Mouse (Mus musculus) mesoderm, embryonic 11.5 days (tissue): ENCODE measurements around the gene Wdr76.
A peak's percentile ranks its signal among the peaks of the same experiment; 100 is the strongest.
"Not testable (repeated sequence)": the region's sequence is repeated elsewhere in the genome, so short reads cannot be mapped to it uniquely, and the experiment has no call there.

Experiments
- DNase-seq: peaks from one replicate; pipeline ENCODE4 v3.0.0-alpha.2; 2012; ENCODE audit warnings: low read depth, low spot score

Wdr76 gene

DNA sequence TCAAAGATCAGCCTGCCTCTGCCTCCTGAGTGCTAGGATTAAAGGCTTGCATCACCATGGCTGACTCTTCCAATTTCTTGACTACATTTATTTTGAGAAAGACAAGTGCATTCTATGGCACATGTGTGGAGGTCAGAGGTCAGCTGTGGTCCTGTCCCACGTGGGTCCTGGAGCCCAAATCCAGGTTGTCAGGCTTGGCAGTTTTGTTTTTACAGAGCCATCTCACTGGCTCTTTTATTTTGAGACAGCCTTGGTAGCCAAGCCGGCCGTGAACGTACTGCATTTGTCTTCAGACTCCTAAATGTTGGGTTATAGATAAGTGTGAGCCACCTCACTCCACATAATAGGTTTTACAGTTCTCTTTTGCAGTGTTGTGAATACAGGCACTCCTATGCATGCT, 12.2 kb downstream of the Wdr76 start:
- DNase-seq: not testable (repeated sequence)

GRCm38 (mm10) chr2:121522006-121522405, 15.5 kb downstream of the Wdr76 start:
- DNase-seq: no peak

GRCm38 (mm10) chr2:121522830-121523229, 16.3 kb downstream of the Wdr76 start:
- DNase-seq: not testable (repeated sequence)

DNA sequence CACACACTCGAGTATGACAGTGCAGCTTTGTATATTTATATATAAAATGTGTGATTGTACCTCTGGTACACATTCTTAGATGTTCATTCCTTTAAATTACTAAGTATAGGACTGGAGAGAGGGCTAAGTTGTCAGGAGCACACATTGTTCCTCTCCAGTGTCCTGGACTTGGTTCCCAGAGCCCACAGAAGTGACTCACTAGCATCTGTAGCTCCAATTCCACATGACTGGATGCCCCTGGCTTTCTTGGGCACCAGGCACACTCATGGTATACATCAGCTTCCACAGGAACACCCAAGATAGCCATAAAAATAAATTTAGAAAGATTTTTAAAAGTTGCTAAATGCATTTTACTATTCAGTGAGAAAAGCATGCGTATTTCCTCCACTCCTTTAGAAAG, 18.5 kb downstream of the Wdr76 start:
- DNase-seq: no peak

- DNase-seq: no peak
These were observed 38.3 kb downstream of the Wdr76 start for GRCm38 (mm10) chr2:121544829-121545228.

GRCm38 (mm10) chr2:121549630-121550029, 43.1 kb downstream of the Wdr76 start:
- no peak for DNase-seq

DNA sequence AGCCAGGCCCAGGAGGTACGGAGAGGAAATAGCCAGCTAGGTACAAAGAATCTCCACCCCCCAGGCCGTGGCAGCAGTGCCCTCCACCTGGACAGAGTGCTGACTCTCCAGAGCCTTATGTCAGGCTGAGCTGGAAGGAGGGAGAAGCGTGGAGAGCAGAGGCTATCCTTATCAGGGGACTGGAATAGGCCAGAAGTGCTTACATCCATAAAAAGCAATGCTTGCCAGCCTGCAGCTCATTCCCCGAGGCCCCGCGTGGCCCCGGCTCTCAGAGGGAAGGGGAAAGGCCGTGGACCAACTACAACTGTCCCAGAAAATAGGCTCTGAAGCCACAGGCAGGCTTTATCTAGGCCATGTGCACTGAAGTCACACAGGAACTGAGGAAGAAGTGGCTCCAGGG, 44.7 kb downstream of the Wdr76 start:
- DNase-seq: no peak

DNA sequence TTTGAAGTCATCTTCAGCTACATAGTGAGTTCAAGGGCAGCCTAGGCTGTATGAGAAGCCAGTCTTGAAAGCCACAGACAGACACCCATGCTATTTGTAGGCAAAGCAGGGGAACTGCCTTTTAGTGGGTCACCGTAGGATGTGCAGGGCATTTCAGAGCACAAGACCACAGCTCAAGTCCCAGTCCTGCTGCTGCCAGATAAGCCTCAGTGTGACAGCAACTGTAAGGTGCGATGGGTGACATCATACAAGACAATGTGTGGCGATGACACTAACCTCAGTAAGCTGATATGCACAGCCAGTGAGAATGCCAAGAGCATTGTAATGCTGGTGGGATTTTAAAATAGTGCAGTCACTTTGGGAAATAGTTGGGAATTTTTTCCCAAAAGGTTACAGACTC, 56.6 kb downstream of the Wdr76 start:
- no peak for DNase-seq

DNA sequence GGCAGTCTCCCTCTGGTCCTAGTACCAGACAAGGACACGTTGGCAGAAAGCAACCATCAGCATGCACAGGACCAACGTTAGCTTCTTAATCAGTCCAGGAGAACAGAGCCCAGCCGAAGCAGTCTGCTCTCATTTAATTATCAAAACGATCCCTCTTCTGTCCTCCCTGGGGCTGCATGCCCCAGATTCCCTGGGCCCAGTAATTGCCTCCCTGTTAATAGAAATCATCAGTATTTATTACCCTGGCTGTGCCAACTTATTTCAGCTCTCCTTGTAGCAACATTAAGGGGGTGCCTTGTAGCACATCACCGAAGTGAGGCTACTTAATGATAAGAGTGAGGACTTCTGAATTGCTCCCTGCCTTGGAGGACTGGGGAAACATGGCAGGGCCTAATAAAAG, 59.4 kb downstream of the Wdr76 start:
- no peak for DNase-seq

DNA sequence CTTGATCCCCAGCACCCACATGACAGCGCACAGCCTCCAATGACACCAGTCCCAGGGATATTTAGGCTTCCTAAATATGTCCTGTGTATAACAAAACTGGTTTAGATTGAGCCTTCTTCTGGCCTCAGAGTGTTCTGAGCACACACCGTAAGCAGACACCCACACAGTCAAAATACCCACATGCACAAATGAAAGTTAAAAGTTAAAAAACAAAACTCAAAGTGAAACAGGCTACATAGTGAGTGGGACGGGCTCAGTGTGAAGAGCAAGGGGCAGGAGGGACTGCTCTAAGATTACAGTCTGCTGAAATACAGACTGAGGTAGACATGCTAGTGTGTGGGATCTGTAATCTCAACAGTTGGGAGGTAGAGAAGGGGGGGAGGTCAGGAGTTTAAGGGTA, 63.5 kb downstream of the Wdr76 start:
- no peak for DNase-seq

GRCm38 (mm10) chr2:121570999-121571655, 64.6 kb downstream of the Wdr76 start:
- no peak for DNase-seq

- DNase-seq: peak; percentile 80
These were observed 65.3 kb downstream of the Wdr76 start for GRCm38 (mm10) chr2:121571780-121572179.

- no peak for DNase-seq
These were observed 67.6 kb downstream of the Wdr76 start for GRCm38 (mm10) chr2:121574066-121574630.

DNA sequence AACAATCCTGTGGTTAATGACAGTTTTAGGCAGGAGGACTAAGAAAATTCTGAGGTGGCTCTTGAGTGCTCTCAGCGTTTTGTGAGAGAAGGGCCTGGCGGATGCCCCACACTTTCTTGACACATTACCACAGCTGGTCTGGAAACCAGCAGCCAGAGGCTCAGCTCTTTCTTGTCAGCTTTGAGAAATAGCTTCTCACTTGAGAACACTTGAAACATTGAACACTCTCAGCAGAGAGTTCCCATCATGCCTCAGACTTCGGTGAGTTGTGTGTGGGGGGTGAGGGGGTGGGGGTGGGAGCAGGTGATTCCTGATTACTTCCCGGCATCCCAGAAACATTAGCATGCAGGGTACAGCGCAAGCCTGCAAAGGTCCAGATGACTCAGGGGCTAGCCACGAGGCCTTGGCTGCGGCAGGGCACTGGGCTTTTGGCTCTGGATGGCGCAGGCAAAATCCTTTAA, 69.2 kb downstream of the Wdr76 start:
- DNase-seq: peak; percentile 54

DNA sequence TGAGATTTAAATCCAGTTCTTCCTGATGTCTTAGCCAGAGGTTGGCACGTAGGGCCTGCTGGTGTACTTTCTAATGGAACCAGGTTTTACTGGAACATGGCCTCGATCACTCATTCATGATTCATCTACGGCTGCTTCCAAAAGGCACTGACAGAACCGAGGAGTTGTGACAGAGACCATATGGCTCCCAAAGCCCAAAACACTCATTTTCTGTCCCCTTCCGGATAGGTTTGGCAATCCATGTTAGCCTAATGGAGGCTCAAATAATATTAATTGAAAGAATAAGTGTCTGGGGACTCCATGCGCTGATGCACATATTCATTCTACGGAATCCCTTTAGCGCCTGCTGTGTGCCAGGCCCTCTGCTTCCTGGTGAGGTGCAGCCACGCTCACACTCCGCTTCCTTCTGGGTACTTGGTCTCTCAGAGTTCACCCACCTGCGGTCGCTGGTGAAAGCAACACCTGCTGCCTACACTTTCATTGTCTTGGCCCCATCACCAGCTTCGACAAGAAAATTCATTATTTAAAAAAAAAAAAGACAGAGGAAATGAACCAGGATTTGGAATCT, 76.4 kb downstream of the Wdr76 start:
- DNase-seq: no peak

DNA sequence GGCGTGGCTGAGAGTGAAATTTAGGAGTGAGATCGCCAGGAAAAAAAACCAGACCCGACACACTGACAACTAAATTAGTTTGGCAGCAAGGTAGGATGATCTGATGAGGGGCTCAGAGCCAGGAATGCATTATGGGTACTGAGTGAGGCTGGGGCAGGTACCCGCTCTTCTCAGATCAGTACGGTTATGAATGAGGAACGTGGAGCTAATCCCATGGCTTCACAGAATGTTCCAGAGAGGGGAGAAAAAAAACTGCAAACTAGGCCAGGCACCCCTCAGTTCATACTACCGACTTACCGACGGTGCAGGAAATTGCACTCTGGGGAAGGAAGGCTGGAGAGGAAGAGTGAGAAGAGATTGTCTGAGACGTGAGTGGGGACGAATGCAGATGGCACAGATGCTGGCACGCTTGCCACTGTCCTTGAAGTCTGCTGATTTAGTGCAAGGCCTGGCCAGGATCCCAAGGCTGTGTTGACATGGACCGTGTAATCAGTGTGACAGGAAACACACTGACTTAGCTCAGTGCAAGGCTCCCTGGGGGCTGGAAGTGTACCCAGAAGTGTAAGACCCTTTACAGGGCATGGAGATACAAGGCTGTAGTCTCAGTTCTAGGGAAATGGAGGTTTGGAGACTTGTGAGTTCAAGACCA, 77.1 kb downstream of the Wdr76 start:
- no peak for DNase-seq

GRCm38 (mm10) chr2:121584705-121585104, 78.2 kb downstream of the Wdr76 start:
- no peak for DNase-seq

- DNase-seq: peak; percentile 64
These were observed 81.2 kb downstream of the Wdr76 start for GRCm38 (mm10) chr2:121587523-121588308.

DNA sequence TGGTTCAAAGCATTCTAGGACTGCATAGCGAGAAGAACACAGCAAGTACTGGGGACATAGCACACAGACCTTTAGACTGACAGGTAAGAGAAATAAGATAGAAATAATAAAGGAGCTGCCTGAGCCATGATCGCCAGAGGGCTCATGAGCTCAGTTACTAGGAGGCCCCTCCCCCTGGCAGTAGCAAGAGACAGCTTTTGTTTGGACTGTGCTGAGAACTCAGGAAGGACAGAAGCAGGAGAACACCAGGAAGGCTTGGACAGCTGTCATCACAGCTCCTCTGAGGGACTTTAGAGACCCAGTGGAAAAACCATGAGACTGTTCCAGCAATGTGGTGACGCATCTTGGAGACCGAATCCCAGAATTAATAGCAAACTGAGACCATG, 81.8 kb downstream of the Wdr76 start:
- no peak for DNase-seq

- DNase-seq: no peak
These were observed 87.6 kb downstream of the Wdr76 start for GRCm38 (mm10) chr2:121594131-121594530.
